Mouse (Mus musculus): ENCODE data around the gene Art2b.

DNA sequence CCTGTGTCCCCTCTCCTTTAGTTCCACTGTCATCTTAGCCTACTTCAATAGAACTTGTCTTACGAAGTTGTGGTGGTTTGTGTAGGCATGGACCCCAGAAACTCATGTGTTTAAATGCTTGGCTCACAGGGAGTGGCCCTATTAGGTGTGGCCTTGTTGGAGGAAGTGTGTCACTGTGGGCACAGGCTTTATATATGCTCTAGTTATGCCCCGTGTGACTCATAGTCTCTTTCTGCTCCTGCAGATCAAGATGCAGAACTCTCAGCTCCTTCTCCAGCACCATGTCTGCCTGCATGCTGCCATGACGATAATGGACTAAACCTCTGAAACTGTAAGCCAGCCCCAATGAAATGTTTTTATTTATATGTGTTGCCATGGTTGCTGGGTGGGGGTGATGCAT is 37.7 kb downstream of the Art2b start:
- TF ChIP-seq CTCF (IDR thresholded peaks at IDR 0.05; ENCODE audit: borderline replicate concordance, control insufficient read depth, extremely low read depth, insufficient read depth, low read length, poor library complexity) = no peak
- no peak for TF ChIP-seq POLR2A (IDR thresholded peaks at IDR 0.05; ENCODE audit: control insufficient read depth, extremely low read depth, insufficient read depth, low read length, poor library complexity)

Data from thymus, adult 2 months (tissue).